9 mouse cellular contexts compared by ENCODE assay signal in the genomic region with DNA sequence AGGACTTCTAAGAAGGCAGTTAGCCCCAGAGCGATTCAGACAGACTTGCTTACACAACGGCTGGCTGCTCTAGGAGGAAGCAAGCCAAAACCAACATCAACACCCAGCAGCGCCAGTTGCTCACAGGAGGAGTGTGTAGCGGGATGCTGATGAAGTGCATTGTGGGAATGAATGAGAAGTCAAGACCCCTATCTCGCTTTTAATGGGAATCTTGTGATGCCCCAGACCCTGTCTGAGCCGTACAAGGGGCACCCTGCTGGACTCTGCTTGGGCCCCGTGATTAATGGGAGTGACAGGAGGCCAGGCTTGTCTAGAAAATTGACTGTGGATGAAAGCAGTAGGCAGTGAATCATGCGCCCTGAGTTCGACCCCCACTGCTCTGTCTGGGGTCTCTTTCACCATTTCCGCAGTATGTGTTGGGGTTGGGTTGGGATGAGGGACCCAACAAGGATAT. TPM values are rescaled to one million over a fixed set of nuclear protein-coding genes. Genes with fewer than 3 reads are reported as not detected.
DNase-seq lines count a peak whose midpoint lies in the region; ATAC-seq lines count a peak whose summit lies in the region.
"Had no signal": no experiment of that assay in that cellular context is flagged by ENCODE, and none has a peak within 500 bp of the region (broad histone marks: within the 10 kb centered on the region; RNA-seq: fewer than 3 reads in every experiment).

No protein-coding gene starts in this region.

- peak; percentile 84 for ATAC-seq in frontal cortex, adult (ENCODE audit: low TSS enrichment)

- peak; percentile 80 for DNase-seq in Muller cell, postnatal 12 days (ENCODE audit: inconsistent ontology term)
- DNase-seq in cerebellum, adult 9-10 months: peak; percentile 29
- peak; percentile 76 for DNase-seq in heart, postnatal 25 days (ENCODE audit: low spot score)
- peak; percentile 37 to 46 for DNase-seq in layer of hippocampus, adult 8-10 months (ENCODE audit: low spot score in 2 of 2)
- DNase-seq in lung, postnatal 10 days: peak; percentile 81
- DNase-seq in right cerebral cortex, postnatal 25 days: peak; percentile 33
- DNase-seq in thymus, adult 18-20 months: no peak

- intact Hi-C loops in heart, postnatal 25 days (cut with DNase I): no loop called here

RNA-seq across cellular contexts. Expression of a gene that starts 58.6 kb away (rescaled TPM):
- total RNA-seq in heart, postnatal 25 days (2021): not detected
- not detected for total RNA-seq in layer of hippocampus, adult 8-10 months (2022)
- total RNA-seq: ES-E14 had no signal

Comparison
In these comparisons a context has a peak if more than half of its experiments do, and no peak if none do; other contexts are left out.
1. DNase-seq: peak in Muller cell, postnatal 12 days (single experiment), cerebellum, adult 9-10 months (single experiment), heart, postnatal 25 days (single experiment), layer of hippocampus, adult 8-10 months (2 of 2), lung, postnatal 10 days (single experiment) and right cerebral cortex, postnatal 25 days (single experiment); none in thymus, adult 18-20 months (0 of 2).